Mouse (Mus musculus) ES-Bruce4 (cell line): Measurements from ENCODE around the gene 4930442H23Rik. TPM values are rescaled to one million over a fixed set of nuclear protein-coding genes. Genes with fewer than 3 reads are reported as not detected.

Experiments used
- H3K27ac ChIP-seq: 2 replicates; pipeline ENCODE4 v1.5.1; 2012; ENCODE audit warnings: low read length, inconsistent platforms; ENCODE audit not compliant: insufficient read depth
- H3K27me3 ChIP-seq: 2 replicates; pipeline ENCODE4 v1.6.1; 2012; ENCODE audit warnings: mild to moderate bottlenecking, low read length, inconsistent platforms; ENCODE audit not compliant: control insufficient read depth, poor library complexity, insufficient read depth, severe bottlenecking
- H3K36me3 ChIP-seq: 2 replicates; pipeline ENCODE4 v1.6.1; 2012; ENCODE audit warnings: inconsistent platforms, mild to moderate bottlenecking, low read length, moderate library complexity; ENCODE audit not compliant: control insufficient read depth, poor library complexity, insufficient read depth, severe bottlenecking
- H3K4me1 ChIP-seq: one replicate; pipeline ENCODE4 v1.8.1; 2011; ENCODE audit warnings: low read length; ENCODE audit not compliant: control insufficient read depth, insufficient read depth
- H3K4me3 ChIP-seq: 2 replicates; pipeline ENCODE4 v1.5.1; 2011; ENCODE audit warnings: low read depth, mild to moderate bottlenecking, low read length
- H3K9ac ChIP-seq: 2 replicates; pipeline ENCODE4 v1.6.1; 2012; ENCODE audit warnings: low read depth, mild to moderate bottlenecking, inconsistent platforms; ENCODE audit not compliant: poor library complexity, severe bottlenecking
- H3K9me3 ChIP-seq: replicated peaks from 2 replicates; pipeline ENCODE4 v1.6.1; 2012; ENCODE audit warnings: mild to moderate bottlenecking, low read length, inconsistent platforms; ENCODE audit not compliant: control insufficient read depth, poor library complexity, insufficient read depth, severe bottlenecking
- CTCF ChIP-seq: IDR thresholded peaks from one replicate; pipeline ENCODE4 v1.8.1; 2011; ENCODE audit warnings: low read depth, low read length
- EP300 ChIP-seq: IDR thresholded peaks from 2 replicates; pipeline ENCODE4 v1.6.1; 2011; ENCODE audit warnings: low read depth, low read length; ENCODE audit not compliant: insufficient read depth
- POLR2A ChIP-seq: IDR thresholded peaks from one replicate; pipeline ENCODE4 v1.8.1; 2011; ENCODE audit warnings: low read length; ENCODE audit not compliant: insufficient read depth
- polyA plus RNA-seq: library from polyadenylated mRNA; stranded (reverse); fragments of >200 nt; gene quantifications from 2 replicates; pipeline ENCODE4 v1.2.4, GENCODE M21; 2011; ENCODE audit warnings: low read depth; ENCODE audit not compliant: missing spikeins, insufficient read depth, insufficient read length

The 4930442H23Rik gene
- polyA plus RNA-seq, 1 experiment = not detected

- Histone ChIP-seq H3K27me3 (no peaks in the 10 kb centered on the region), H3K9ac (peak overlapping the region; percentile 97), H3K27ac (peak overlapping the region; percentile 66), H3K4me3 (peak overlapping the region; percentile 95), H3K36me3 (no peaks in the 10 kb centered on the region), H3K4me1 (peaks cover 2% of the 10 kb centered on the region), H3K9me3 (no peaks in the 10 kb centered on the region)
- TF ChIP-seq CTCF (no peak), EP300 (no peak), POLR2A (no peak)
Observed at GRCm38 (mm10) chr10:81138131-81138782, 45.4 kb downstream of the 4930442H23Rik start.

- TF ChIP-seq CTCF (no peak), POLR2A (no peak)
- Histone ChIP-seq H3K36me3 (no peaks in the 10 kb centered on the region), H3K4me1 (peaks cover 2% of the 10 kb centered on the region), H3K9me3 (no peaks in the 10 kb centered on the region), H3K27me3 (no peaks in the 10 kb centered on the region), H3K4me3 (peak overlapping the region; percentile 95), H3K9ac (peak overlapping the region; percentile 99), H3K27ac (peak overlapping the region; percentile 66)
Observed at GRCm38 (mm10) chr10:81137252-81138130, 46.2 kb downstream of the 4930442H23Rik start.

- H3K36me3 ChIP-seq = no peaks in the 10 kb centered on the region
- peak overlapping the region; percentile 78 for H3K4me3 ChIP-seq
- H3K9ac ChIP-seq = peak overlapping the region; percentile 99
- TF ChIP-seq CTCF = no peak
- no peak for TF ChIP-seq POLR2A
- TF ChIP-seq EP300 = no peak
- peak overlapping the region; percentile 55 for H3K27ac ChIP-seq
- H3K9me3 ChIP-seq = no peaks in the 10 kb centered on the region
- H3K27me3 ChIP-seq = no peaks in the 10 kb centered on the region
- H3K4me1 ChIP-seq = peaks cover 2% of the 10 kb centered on the region
Observed at GRCm38 (mm10) chr10:81136706-81137231, 46.9 kb downstream of the 4930442H23Rik start.

GRCm38 (mm10) chr10:81135831-81136705 is 47.6 kb downstream of the 4930442H23Rik start:
- Histone ChIP-seq H3K27ac (peak overlapping the region; percentile 55), H3K4me1 (peaks cover 2% of the 10 kb centered on the region), H3K9ac (peak overlapping the region; percentile 99), H3K27me3 (no peaks in the 10 kb centered on the region), H3K4me3 (peak overlapping the region; percentile 78), H3K36me3 (no peaks in the 10 kb centered on the region), H3K9me3 (no peaks in the 10 kb centered on the region)
- no peak for TF ChIP-seq EP300
- no peak for TF ChIP-seq POLR2A
- no peak for TF ChIP-seq CTCF

GRCm38 (mm10) chr10:81134966-81135681 is 48.5 kb downstream of the 4930442H23Rik start, which contains the start of gene Zbtb7a:
Gene Zbtb7a, plus strand, starts transcription at chr10:81135220.
- Histone ChIP-seq H3K9me3 (no peaks in the 10 kb centered on the region), H3K4me1 (peaks cover 4% of the 10 kb centered on the region), H3K36me3 (no peaks in the 10 kb centered on the region), H3K27me3 (no peaks in the 10 kb centered on the region), H3K4me3 (peak within 1 kb of the TSS; percentile 78), H3K9ac (peak within 1 kb of the TSS; percentile 99), H3K27ac (no peak within 1 kb of the TSS)
- TF ChIP-seq EP300 (no peak), CTCF (no peak), POLR2A (no peak)
